Mouse (Mus musculus) CH12F3 (cell line): ENCODE measurements around the gene Arid3a.

ENCODE experiments used
- in situ Hi-C: fragments of 300-500 bp; cut with MboI; formaldehyde crosslinking; loops from 2 replicates; pipeline ENCODE4 v1.14.3; 2020; ENCODE audit warnings: low sequenced_read_pairs

Gene Arid3a

GRCm38 (mm10) chr10:79908167-79909091 lies 18.4 kb upstream of the Arid3a start, which contains the start of gene Med16:
Gene Med16, minus strand, starts transcription at chr10:79908923.
- in situ Hi-C loops: no loop called here

- in situ Hi-C loops: no loop called here
Measured at GRCm38 (mm10) chr10:79909092-79909922, 17.5 kb upstream of the Arid3a start.

- in situ Hi-C loops: no loop called here
Measured at GRCm38 (mm10) chr10:79910556-79910955, 16.3 kb upstream of the Arid3a start, which contains the start of gene Gm26602. Gene Gm26602, plus strand, starts transcription at chr10:79910856.

- in situ Hi-C loops: no loop called here
Measured at GRCm38 (mm10) chr10:79912412-79912811, 14.4 kb upstream of the Arid3a start.

- in situ Hi-C loops: no loop called here
Measured at GRCm38 (mm10) chr10:79914131-79914947, 12.5 kb upstream of the Arid3a start.

GRCm38 (mm10) chr10:79914948-79915596 lies 11.8 kb upstream of the Arid3a start:
- in situ Hi-C loops: no loop called here

GRCm38 (mm10) chr10:79916081-79916480 lies 10.8 kb upstream of the Arid3a start:
- in situ Hi-C loops: no loop called here

- in situ Hi-C loops: no loop called here
Measured at GRCm38 (mm10) chr10:79916808-79917531, 9.9 kb upstream of the Arid3a start, which contains the start of gene Kiss1r. Gene Kiss1r, plus strand, starts transcription at chr10:79916971.

- in situ Hi-C loops: no loop called here
Measured at GRCm38 (mm10) chr10:79917532-79918100, 9.2 kb upstream of the Arid3a start.

- in situ Hi-C loops: no loop called here
Measured at GRCm38 (mm10) chr10:79918231-79919078, 8.4 kb upstream of the Arid3a start.

- in situ Hi-C loops: no loop called here
Measured at GRCm38 (mm10) chr10:79919251-79919849, 7.5 kb upstream of the Arid3a start.

GRCm38 (mm10) chr10:79920056-79920890 lies 6.6 kb upstream of the Arid3a start:
- in situ Hi-C loops: loop anchor here (5.0 kb wide), 1 partner anchor 37 kb away; no protein-coding TSS in a partner anchor

- in situ Hi-C loops: loop anchor here (5.0 kb wide), 1 partner anchor 36 kb away; no protein-coding TSS in a partner anchor
Measured at GRCm38 (mm10) chr10:79920958-79921535, 5.8 kb upstream of the Arid3a start, which contains the start of gene R3hdm4. Gene R3hdm4, minus strand, starts transcription at chr10:79921208.

GRCm38 (mm10) chr10:79921572-79921971 lies 5.3 kb upstream of the Arid3a start:
- in situ Hi-C loops: loop anchor here (5.0 kb wide), 1 partner anchor 36 kb away; no protein-coding TSS in a partner anchor

- in situ Hi-C loops: loop anchor here (5.0 kb wide), 1 partner anchor 32 kb away; no protein-coding TSS in a partner anchor
Measured at GRCm38 (mm10) chr10:79924998-79925784, 1.7 kb upstream of the Arid3a start.
